Mouse (Mus musculus) 3T3-L1 (cell line): ENCODE measurements around the gene Cyfip2.

ENCODE experiments used
- DNase-seq: peaks from one replicate; pipeline ENCODE4 v3.0.0-alpha.2; 2015; ENCODE audit warnings: low read depth, low spot score

Cyfip2 gene

DNA sequence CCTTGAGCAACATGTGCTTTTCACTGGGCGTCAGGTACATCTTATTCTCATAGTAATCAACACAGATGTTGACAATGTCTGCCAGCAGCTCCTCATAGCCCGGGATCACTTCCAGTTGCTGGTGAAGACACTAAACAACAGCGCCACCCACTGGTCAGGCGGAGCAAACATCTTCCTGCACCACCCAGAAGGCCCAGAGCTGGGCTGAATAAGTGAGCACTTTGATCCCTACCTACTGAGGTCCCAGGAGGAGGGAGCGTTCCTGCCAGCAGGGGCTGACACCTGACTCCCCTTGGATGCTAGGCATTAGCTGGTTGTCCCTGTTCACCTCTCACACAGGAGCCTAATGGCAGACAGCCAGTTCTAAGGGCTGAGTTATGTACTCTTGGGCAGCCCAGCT, 35.9 kb downstream of the Cyfip2 start:
- peak; percentile 21 for DNase-seq

DNA sequence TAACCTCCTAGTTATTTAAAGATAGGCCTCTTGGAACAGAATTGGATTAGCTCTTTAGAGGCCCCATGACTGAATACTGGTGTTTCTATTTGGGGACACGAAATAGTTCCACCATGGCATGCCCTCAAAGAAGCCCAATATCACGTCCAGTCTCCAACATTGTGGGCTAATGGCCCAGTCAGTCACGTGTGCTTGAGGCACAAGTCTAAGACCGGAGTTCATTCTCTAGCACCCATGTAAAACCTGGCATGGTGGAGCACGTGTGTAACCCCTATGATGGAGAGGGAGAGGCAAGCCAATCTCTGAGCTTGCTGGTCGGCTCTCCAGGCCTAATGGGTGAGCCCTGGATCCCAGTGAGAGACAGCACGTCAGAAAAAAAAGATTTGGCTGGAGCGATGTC, 36.5 kb downstream of the Cyfip2 start:
- no peak for DNase-seq

- peak; percentile 81 for DNase-seq
Measured at GRCm38 (mm10) chr11:46275302-46275701, 37.4 kb downstream of the Cyfip2 start.

DNA sequence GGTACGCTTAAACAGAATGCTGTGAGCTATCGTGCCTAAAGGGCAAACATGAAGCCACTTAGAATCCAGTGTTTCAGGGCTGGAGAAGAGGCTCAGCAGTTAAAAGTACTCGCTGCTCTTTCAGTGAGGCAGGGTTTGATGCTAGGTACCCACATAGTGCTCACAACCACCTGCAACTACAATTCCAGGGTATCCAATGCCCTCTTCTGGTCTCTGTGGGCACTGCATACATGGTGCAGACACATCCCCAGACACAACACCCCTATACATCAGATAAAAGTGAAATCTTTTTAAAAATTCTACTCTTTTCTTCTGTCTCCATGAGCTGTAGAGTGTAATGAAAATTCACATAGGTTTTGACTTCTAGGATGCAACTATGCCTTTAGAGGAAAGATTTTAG, 38.7 kb downstream of the Cyfip2 start:
- no peak for DNase-seq

- no peak for DNase-seq
Measured at GRCm38 (mm10) chr11:46272058-46272681, 40.5 kb downstream of the Cyfip2 start.

DNA sequence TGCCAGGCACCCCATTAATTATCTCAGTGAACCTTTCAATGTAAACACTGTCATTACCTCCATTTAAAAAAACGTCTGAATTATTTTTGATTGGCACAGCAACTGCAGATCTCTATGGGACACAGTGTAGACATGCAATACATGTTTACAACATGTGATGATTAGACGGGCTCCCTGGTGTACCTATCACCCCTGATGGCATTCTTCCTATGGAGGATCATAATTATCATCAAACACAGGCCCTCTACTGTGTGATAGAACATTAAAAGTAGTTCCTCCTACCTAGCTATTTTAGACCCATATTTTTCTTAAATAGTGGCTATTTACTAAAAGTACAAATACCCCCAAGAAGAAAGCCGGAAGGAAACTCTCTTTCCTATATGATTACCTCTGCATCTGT, 42.8 kb downstream of the Cyfip2 start:
- DNase-seq: no peak

DNA sequence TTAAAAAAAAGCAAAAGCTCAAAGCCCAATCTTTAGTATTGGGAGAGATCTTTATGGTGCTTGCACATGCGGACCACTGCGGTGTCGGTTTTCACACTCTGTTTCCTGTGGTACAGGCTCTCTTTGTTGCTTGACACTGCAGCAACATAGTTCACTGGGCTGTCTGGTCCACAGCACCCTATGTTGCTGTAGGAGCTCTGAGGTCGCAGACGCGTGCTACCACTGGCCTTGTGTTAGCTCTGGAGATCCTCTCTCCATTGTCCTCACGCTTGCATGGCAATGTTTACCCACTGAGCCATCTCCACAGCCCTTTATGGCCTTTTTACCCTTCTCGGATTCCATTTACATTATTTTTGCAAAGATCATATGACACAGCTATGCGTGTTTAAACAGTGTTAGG, 43.3 kb downstream of the Cyfip2 start:
- no peak for DNase-seq

- peak; percentile 66 for DNase-seq
Measured at GRCm38 (mm10) chr11:46268991-46269390, 43.7 kb downstream of the Cyfip2 start.

DNA sequence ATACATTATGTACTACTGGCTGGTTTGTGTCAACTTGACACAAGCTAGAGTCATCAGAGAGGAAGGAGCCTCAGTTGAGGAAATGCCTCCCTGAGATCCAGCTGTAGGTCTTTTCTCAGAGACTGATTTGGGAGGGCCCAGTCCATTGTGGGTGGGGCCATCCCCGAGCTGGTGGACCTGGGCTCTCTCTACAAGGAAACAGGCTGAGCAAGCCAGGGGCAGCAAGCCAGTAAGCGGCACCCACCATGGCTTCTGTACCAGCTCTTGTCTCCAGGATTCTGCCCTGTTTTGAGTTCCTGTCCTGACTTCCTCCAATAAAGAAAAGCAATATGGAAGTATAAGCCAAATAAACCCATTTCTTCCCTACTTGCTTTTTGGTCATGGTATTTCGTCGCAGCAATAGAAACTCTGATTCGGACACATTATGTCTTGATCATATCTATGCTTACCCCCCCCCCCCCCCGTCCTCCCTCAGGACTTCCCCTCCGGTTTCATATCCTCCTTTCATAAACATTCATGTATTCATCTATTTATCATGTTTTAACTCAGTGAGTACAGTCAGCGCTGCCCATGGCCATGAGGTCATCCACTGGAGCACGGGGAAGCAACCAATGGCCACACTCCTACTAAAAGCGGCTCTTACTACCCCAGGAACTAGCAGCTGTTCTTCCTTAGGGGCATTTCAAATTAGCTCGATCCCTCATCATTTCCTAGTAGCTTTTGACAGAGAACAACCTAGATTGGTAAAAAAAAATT, 47.5 kb downstream of the Cyfip2 start:
- no peak for DNase-seq

DNA sequence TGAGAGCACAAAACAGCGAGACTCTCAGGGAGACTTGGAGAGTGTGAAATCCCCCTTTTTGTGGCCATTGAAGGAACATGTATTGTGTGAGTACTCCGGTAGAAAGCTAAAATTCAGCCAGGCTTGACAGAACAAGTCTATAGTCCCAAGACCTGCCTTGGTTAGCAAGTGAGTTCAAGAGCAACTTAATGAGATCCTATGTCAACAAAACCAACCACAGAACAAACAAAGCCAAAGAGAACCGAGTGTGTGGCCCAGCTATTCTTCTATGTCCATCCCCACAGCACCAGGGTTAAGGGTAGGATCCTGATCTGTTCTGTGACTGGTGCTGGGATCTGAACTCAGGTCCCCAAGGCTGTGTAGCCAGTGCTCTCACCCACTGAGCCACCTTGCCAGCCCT, 48.1 kb downstream of the Cyfip2 start:
- no peak for DNase-seq

DNA sequence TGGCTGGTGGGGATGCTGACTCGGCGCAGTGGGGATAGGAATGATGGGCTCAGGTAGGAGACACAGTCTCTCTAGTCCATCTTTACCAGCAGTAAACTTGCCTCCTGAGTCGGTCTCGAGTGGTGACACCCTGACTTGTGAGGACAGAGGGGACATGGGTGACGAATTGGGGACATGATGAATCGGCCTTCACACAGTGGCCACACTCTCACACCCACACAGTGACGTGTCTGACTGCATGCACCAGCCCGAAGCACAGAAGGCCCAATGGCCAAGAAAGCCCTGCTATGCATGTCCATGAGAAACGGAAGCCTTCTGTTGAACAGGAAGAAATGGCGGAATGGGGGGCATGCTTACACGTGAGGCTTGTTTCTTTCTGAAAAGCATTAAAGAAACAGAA, 49.4 kb downstream of the Cyfip2 start:
- DNase-seq: no peak

- no peak for DNase-seq
Measured at GRCm38 (mm10) chr11:46262854-46263253, 49.8 kb downstream of the Cyfip2 start.

DNA sequence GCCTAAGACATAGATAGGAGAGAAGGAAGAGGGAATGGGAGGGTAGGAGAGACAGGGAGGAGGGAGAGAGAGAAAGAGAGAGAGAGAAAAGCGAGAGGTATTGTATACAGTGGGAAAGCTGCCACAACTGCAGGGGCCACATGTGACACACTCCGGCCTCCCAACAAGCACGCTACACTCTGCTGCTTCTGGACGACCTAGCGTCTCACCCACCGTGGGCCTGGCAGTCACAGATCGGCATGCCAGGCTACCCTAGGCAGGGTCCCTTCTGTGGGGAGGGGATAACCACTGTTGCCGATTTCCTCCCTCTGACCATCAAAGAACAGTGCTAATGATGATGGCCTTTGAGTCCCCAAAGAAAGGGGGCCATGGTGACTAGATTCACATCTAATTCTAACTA, 53.9 kb downstream of the Cyfip2 start:
- DNase-seq: no peak

DNA sequence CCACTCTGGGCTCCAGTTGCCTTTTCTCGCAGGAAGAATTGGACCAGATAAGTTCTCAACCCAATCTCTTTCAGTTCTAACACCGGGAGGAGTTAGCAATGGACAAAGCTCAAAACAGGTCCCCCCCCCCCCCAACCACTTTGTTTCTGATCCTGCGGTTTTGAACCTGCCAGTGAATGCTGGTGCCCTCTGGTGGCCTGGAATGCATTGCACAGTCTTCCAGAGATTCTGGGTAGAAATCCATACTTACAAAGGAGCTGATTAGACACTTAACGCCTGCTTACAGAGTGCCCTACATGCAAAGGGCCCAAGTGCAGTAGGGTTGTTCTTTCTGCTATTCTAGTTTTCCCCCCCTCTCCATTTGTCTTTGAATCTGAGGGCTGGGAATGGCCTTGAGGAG, 54.5 kb downstream of the Cyfip2 start:
- peak; percentile 34 for DNase-seq

DNA sequence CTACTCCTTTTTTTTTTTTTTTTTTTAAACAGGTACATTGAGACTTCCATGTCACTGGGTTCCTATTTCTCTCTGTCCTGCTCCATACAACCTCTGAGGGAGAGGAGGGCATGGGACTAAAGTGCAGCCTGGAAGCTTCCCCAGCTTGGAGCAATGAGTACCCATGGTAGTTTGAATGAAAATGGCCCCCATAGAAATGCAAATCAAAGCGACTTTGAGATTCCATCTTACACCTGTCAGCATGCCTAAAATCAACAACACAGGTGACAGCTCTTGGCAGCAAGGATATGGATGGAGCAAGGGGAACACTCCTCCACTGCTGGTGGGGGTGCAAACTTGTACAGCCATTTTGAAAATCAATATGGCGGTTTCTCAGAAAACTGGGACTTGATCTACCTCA, 57.4 kb downstream of the Cyfip2 start:
- no peak for DNase-seq

GRCm38 (mm10) chr11:46251994-46252393, 60.7 kb downstream of the Cyfip2 start:
- peak; percentile 76 for DNase-seq

DNA sequence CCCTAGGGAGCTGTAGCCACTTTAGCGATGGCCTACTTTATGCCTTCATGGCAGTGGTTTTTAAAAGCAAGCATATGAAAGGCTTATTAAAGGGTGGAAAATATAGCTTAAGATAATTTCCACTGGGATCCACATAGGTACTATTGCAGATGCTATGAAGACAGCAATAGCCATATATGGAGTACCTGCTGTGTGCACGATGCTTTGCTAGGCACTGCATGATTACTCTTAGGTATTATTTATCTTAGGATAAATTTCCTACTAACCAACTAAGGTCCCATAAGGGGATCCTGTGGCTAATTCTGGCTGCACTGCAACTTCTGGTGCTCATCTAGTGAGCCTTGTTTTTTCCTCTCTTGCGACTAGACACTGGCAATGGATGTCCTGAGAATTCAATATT, 64.3 kb downstream of the Cyfip2 start:
- DNase-seq: no peak

GRCm38 (mm10) chr11:46246393-46246792, 66.3 kb downstream of the Cyfip2 start:
- DNase-seq: peak; percentile 16

DNA sequence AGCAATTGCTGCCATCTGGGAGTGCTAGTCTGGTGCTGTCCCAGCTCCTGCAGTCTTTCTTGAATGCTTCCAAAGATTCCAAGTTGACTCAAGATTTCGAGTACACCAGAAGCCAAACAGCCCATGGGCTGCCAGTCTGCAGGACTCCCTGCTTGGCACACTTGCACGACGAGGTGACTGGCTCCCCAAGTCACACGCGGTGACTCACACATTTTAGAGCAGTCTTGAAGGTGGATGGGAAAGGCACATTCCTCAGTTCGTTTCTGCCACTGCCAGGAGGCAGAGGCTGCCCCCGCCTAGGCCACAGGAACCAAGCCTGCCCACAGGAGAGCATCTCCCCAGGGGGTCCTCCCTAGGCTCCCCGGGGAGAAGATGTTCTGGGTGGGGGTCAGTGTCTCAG, 66.7 kb downstream of the Cyfip2 start:
- peak; percentile 68 for DNase-seq

DNA sequence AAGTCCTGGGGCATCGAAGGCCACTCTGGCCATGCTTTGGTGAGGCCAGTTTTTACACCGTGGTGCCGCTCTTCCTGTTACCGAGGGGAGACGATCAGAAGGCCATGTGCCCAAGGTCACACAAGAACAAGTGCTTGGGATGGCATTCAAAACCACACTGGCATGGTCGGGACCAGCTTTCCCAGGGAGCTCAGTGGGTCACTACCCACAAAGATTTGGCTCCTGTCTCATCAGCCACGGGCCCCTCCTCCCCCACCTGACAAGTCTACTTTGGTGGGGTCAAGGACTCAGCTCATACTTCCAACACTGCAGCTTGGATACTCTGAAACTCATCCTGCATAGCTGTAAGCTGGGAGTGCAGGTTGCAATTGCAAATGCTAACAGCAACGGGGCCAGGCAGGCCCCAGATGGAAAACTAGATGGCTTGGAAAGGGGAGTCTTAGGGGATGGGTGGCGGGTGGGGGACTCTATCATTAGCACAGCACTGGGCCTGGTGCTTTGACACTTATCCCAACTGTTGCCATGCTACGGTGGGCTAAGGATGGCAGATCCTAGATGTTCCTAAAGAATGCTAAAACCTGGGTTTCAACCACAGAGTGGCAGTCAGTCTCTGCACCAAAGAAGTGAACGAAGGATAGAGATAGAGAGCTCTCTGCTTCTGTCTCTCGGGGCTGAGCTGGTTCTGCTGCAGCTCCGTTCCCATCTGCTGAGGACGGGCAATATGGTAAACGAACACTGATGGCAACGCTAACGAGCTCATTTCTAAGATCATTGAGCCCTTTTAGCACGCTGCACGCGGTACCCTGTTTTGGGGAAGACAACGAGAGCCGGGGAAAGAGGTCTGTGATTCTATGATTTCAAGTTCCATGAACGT, 67.7 kb downstream of the Cyfip2 start:
- DNase-seq: no peak

DNA sequence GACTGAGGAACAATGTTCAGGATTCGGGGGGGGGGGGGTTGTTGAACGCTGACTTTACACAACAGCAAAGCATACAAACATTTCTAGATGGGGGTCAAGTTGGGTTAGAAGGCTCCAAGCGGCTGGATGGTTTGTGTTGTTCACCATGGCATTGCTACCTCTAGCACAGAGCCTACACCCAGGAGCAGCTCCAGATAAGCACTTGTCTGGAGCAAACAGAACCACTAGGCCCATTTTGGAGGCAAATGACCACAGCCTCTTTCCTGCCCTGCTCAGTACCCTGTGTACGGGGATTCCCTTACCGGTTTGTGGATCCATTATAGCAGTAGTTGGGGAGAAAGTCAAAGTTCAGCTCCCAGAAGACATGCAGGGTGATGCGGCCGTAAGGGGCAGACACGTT, 70.7 kb downstream of the Cyfip2 start:
- no peak for DNase-seq

DNA sequence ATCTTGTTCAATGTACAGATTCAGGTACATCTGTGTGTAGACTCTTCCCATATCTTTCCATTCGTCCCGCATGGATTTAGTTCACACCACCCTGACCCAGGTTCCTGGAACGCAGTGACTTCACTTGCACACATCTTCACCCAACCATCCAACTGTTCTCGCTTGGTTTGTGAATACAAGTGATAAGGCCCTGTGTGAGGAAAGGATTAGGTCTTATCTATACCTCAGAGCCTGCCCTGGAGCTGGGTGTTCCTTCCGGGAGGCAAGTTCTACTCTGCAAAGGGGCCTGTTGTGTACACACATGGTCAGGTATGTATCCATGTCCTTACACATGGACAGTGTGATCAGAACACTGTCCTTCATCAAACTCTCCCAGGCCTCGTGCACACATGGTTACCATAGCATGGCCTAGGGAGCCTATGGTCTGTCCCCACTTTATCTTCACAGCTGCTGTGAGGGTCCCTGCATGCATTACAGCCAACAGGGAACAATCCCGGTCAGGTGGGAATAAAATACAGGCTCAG, 71.4 kb downstream of the Cyfip2 start:
- no peak for DNase-seq
